Mouse (Mus musculus): ENCODE measurements around the gene Slc13a2. TPM values are rescaled to one million over a fixed set of nuclear protein-coding genes. Genes with fewer than 3 reads are reported as not detected.

Slc13a2 gene
- polyA plus RNA-seq, 1 experiment = 3.1 TPM

DNA sequence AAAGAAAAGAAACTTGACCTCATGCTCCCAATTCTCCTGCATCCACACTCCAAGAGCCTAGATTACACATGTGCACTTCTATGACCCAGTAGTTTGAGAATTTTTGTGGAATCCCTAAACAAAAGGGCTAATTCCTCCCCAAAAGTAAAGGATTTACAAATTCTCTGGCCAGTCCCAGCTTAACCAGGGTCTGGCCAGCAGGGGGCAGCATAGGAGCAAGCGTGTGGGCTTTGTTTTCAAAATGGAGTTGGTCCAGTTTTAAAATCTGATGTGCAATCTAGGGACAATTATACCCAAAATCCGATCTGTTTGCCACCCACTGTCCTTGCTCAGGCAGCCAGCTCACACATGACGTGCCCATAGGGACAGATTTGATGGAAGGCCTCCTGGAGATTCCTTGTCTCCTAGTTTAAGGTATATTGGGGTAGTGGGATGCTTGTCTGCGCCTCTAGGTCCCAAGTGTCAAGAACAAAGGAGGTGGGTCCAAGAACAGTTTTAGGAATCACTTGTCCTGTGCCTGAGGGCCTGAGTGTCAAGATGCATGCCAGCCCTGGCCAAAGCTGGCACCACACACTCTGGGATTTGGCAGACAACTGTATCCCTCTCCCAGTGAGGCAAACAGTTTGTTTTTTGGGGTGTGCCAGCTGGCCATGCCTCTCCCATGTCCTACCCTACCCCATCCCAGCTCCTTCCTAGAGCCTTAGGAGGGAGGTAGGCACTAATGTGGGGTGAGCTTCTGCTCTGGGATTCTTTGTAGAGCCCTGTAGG lies 66.4 kb downstream of the Slc13a2 start:
- no peak overlapping the region for H3K27ac ChIP-seq (ENCODE audit: control insufficient read depth, insufficient read depth, low read depth, low read length)
- TF ChIP-seq CTCF (IDR thresholded peaks at IDR 0.05; ENCODE audit: control insufficient read depth, insufficient read depth, insufficient replicate concordance, low read depth, low read length) (peak; percentile 67), POLR2A (IDR thresholded peaks at IDR 0.05; ENCODE audit: control insufficient read depth, low read depth, low read length) (no peak)
- H3K4me3 ChIP-seq (ENCODE audit: control insufficient read depth, low read depth, low read length) = no peak overlapping the region
- peaks cover 11% of the 10 kb centered on the region for H3K4me1 ChIP-seq (ENCODE audit: control insufficient read depth, insufficient read depth, low read length)
- H3K27me3 ChIP-seq (ENCODE audit: control insufficient read depth, insufficient read depth, low read length) = no peaks in the 10 kb centered on the region
- H3K36me3 ChIP-seq (ENCODE audit: control insufficient read depth, insufficient read depth, low read length) = no peaks in the 10 kb centered on the region

GRCm38 (mm10) chr11:78354905-78355304 lies 67.1 kb downstream of the Slc13a2 start:
- no peak for TF ChIP-seq CTCF (IDR thresholded peaks at IDR 0.05; ENCODE audit: control insufficient read depth, insufficient read depth, insufficient replicate concordance, low read depth, low read length)
- TF ChIP-seq POLR2A (IDR thresholded peaks at IDR 0.05; ENCODE audit: control insufficient read depth, low read depth, low read length) = no peak
- H3K27me3 ChIP-seq (ENCODE audit: control insufficient read depth, insufficient read depth, low read length) = no peaks in the 10 kb centered on the region
- H3K4me1 ChIP-seq (ENCODE audit: control insufficient read depth, insufficient read depth, low read length) = peaks cover 9% of the 10 kb centered on the region
- no peak overlapping the region for H3K4me3 ChIP-seq (ENCODE audit: control insufficient read depth, low read depth, low read length)
- no peak overlapping the region for H3K27ac ChIP-seq (ENCODE audit: control insufficient read depth, insufficient read depth, low read depth, low read length)
- no peaks in the 10 kb centered on the region for H3K36me3 ChIP-seq (ENCODE audit: control insufficient read depth, insufficient read depth, low read length)

DNA sequence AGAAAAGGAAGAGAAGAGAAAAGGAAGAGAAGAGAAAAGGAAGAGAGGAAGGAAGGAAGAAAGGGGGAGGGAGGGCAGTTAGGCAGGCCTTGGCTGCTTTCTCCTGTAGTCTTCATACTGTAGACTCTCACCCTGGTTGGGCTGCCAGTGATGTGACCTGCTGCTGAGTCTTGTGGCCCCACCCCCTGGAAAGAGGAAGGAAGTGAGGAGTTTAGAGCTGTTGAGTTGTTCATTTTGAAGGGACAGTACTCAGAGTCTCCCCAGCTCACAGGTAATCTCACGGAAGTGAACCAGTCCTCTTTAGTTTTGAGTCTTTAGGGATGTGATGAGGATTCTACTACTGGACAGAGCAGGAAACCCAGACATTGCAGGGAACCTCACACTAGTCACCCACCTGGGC lies 68.9 kb downstream of the Slc13a2 start:
- no peaks in the 10 kb centered on the region for H3K27me3 ChIP-seq (ENCODE audit: control insufficient read depth, insufficient read depth, low read length)
- TF ChIP-seq POLR2A (IDR thresholded peaks at IDR 0.05; ENCODE audit: control insufficient read depth, low read depth, low read length) (no peak), CTCF (IDR thresholded peaks at IDR 0.05; ENCODE audit: control insufficient read depth, insufficient read depth, insufficient replicate concordance, low read depth, low read length) (no peak)

DNA sequence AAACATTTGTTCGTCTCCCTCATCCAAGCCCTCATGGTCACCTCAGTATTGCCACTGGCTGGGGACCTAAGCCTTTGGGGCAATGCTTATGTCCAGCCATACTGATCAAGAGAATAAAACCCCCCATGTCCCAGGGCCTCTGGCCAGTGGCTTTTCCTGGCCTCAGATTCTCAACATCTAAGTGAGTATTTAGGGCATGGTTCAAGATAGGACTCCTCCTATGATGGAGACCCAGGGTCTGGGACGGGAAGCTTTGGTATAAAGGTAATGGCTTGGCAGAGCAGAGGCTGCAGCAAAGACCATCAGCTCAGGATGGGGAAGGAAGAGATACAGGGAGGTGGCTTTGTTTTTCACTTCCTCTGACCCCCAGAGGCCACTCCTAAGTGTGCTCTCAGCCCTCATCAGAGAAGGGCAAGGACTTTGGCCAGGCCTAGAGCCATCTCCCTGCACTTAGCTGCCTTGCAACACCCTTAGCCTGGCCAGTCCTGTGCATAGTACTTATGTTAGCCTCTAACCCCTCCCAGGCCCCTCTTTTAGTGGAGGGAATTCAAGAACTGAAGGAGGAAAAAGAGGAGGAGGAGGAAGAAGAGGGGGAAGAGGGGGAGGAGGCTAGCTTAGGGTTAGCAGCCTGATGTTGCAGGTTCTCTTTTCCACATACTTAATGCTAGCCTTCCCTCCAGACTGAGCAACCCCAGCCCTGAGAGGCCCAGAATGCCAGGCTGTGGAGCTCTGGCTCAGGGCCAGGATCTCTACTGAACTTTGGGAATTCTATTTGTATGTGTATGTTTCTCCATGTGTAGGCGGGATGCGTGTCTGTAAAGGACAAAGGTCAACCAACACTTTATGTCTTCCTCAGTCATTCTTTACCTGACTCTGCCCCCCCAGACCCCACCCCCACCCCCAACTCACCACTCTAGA lies 72.3 kb downstream of the Slc13a2 start:
- H3K27me3 ChIP-seq (ENCODE audit: control insufficient read depth, insufficient read depth, low read length) = no peaks in the 10 kb centered on the region
- H3K4me1 ChIP-seq (ENCODE audit: control insufficient read depth, insufficient read depth, low read length) = peaks cover 4% of the 10 kb centered on the region
- H3K27ac ChIP-seq (ENCODE audit: control insufficient read depth, insufficient read depth, low read depth, low read length) = no peak overlapping the region
- no peaks in the 10 kb centered on the region for H3K36me3 ChIP-seq (ENCODE audit: control insufficient read depth, insufficient read depth, low read length)
- no peak overlapping the region for H3K4me3 ChIP-seq (ENCODE audit: control insufficient read depth, low read depth, low read length)
- TF ChIP-seq POLR2A (IDR thresholded peaks at IDR 0.05; ENCODE audit: control insufficient read depth, low read depth, low read length) (no peak), CTCF (IDR thresholded peaks at IDR 0.05; ENCODE audit: control insufficient read depth, insufficient read depth, insufficient replicate concordance, low read depth, low read length) (no peak)

More for the DNA sequence above, 68.9 kb downstream of the Slc13a2 start:
- Histone ChIP-seq H3K27ac (ENCODE audit: control insufficient read depth, insufficient read depth, low read depth, low read length) (no peak overlapping the region), H3K36me3 (ENCODE audit: control insufficient read depth, insufficient read depth, low read length) (no peaks in the 10 kb centered on the region), H3K4me3 (ENCODE audit: control insufficient read depth, low read depth, low read length) (no peak overlapping the region), H3K4me1 (ENCODE audit: control insufficient read depth, insufficient read depth, low read length) (no peaks in the 10 kb centered on the region)

DNA sequence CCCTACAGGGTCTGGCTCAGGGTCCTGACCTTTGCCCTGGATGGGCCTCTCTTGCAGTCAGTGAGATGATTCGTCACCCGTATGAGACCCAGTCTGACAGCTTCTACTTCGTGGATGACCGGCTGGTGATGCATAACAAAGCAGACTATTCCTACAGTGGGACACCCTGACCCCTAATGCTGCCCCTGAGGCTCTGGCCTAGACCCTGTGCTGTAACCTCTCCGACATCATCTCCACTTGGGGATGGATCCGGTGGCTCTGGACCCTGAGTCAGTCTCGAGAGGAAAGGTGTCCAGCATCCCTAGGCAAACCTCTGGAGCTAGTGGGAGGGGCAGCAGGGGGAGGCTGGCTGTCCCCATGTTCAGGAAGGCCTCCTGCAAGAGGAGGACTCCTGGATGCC lies 73.5 kb downstream of the Slc13a2 start:
- H3K27ac ChIP-seq (ENCODE audit: control insufficient read depth, insufficient read depth, low read depth, low read length) = no peak overlapping the region
- peaks cover 11% of the 10 kb centered on the region for H3K4me1 ChIP-seq (ENCODE audit: control insufficient read depth, insufficient read depth, low read length)
- TF ChIP-seq POLR2A (IDR thresholded peaks at IDR 0.05; ENCODE audit: control insufficient read depth, low read depth, low read length) (no peak), CTCF (IDR thresholded peaks at IDR 0.05; ENCODE audit: control insufficient read depth, insufficient read depth, insufficient replicate concordance, low read depth, low read length) (no peak)
- no peak overlapping the region for H3K4me3 ChIP-seq (ENCODE audit: control insufficient read depth, low read depth, low read length)
- no peaks in the 10 kb centered on the region for H3K36me3 ChIP-seq (ENCODE audit: control insufficient read depth, insufficient read depth, low read length)
- H3K27me3 ChIP-seq (ENCODE audit: control insufficient read depth, insufficient read depth, low read length) = no peaks in the 10 kb centered on the region

DNA sequence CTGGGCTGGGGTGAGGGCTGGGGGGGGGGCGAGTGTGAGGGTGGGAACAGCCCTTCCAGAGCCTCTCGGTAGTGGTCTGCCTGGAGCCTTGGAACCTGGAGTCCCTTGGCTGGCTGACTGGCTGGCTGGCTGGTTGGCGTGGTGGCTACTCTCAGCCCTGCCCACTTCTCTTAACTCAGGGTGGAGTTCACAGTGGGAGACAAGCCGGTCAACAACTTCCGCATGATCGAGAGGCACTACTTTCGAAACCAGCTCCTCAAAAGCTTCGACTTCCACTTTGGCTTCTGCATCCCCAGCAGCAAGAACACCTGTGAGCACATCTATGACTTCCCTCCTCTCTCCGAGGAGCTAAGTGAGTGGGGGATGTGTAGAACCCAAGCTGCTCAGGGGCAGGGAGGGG lies 74.1 kb downstream of the Slc13a2 start:
- TF ChIP-seq CTCF (IDR thresholded peaks at IDR 0.05; ENCODE audit: control insufficient read depth, insufficient read depth, insufficient replicate concordance, low read depth, low read length) = no peak
- no peak for TF ChIP-seq POLR2A (IDR thresholded peaks at IDR 0.05; ENCODE audit: control insufficient read depth, low read depth, low read length)
- H3K27me3 ChIP-seq (ENCODE audit: control insufficient read depth, insufficient read depth, low read length) = no peaks in the 10 kb centered on the region
- peaks cover 13% of the 10 kb centered on the region for H3K4me1 ChIP-seq (ENCODE audit: control insufficient read depth, insufficient read depth, low read length)
- H3K36me3 ChIP-seq (ENCODE audit: control insufficient read depth, insufficient read depth, low read length) = no peaks in the 10 kb centered on the region
- no peak overlapping the region for H3K27ac ChIP-seq (ENCODE audit: control insufficient read depth, insufficient read depth, low read depth, low read length)
- H3K4me3 ChIP-seq (ENCODE audit: control insufficient read depth, low read depth, low read length) = no peak overlapping the region

Other genes with a start within 250 kb of the Slc13a2 start
- 22.2 and 22.3 TPM in 2 replicates for gene Nek8, start 245.5 kb downstream of the Slc13a2 start, polyA plus RNA-seq (2012; rRNA removed)
- gene Tlcd1, start 245.5 kb downstream of the Slc13a2 start, polyA plus RNA-seq (2012; rRNA removed) = 65.1 and 73.7 TPM in 2 replicates
- 125 and 137 TPM in 2 replicates for gene Rpl23a, start 238.6 kb downstream of the Slc13a2 start, polyA plus RNA-seq (2012; rRNA removed)
- 10.4 and 13.2 TPM in 2 replicates for gene Rab34, start 233.8 kb downstream of the Slc13a2 start, polyA plus RNA-seq (2012; rRNA removed)
- 175 and 191 TPM in 2 replicates for gene Proca1, start 228.8 kb downstream of the Slc13a2 start, polyA plus RNA-seq (2012; rRNA removed)
- gene Sdf2, start 176.5 kb downstream of the Slc13a2 start, polyA plus RNA-seq (2012; rRNA removed) = 34.2 and 35.3 TPM in 2 replicates
- 20.1 and 22.2 TPM in 2 replicates for gene Supt6, start 176.2 kb downstream of the Slc13a2 start, polyA plus RNA-seq (2012; rRNA removed)
- gene 2610507B11Rik, start 160.5 kb downstream of the Slc13a2 start, polyA plus RNA-seq (2012; rRNA removed) = 125 and 133 TPM in 2 replicates
- 0.22 and 0.28 TPM in 2 replicates for gene BC030499, start 131.4 kb downstream of the Slc13a2 start, polyA plus RNA-seq (2012; rRNA removed)
- gene Spag5, start 120.7 kb downstream of the Slc13a2 start, polyA plus RNA-seq (2012; rRNA removed) = 54.3 and 56.0 TPM in 2 replicates
- gene Aldoc, start 99.2 kb downstream of the Slc13a2 start, polyA plus RNA-seq (2012; rRNA removed) = 5.8 and 7.4 TPM in 2 replicates
- gene Pigs, start 93.8 kb downstream of the Slc13a2 start, polyA plus RNA-seq (2012; rRNA removed) = 57.4 and 69.7 TPM in 2 replicates
- gene Unc119, start 78.7 kb downstream of the Slc13a2 start, polyA plus RNA-seq (2012; rRNA removed) = 47.2 and 66.7 TPM in 2 replicates
- not detected in 2 replicates for gene Foxn1, start 35.7 kb downstream of the Slc13a2 start, polyA plus RNA-seq (2012; rRNA removed)
- 7.7 and 7.8 TPM in 2 replicates for gene Slc46a1, start 43.5 kb upstream of the Slc13a2 start, polyA plus RNA-seq (2012; rRNA removed)
- 2.5 TPM in 2 replicates for gene Sarm1, start 75.5 kb upstream of the Slc13a2 start, polyA plus RNA-seq (2012; rRNA removed)
- gene Vtn, start 76.9 kb upstream of the Slc13a2 start, polyA plus RNA-seq (2012; rRNA removed) = 0.77 and 0.78 TPM in 2 replicates
- gene Sebox, start 81.2 kb upstream of the Slc13a2 start, polyA plus RNA-seq (2012; rRNA removed) = not detected in 2 replicates
- gene Tmem199, start 90.0 kb upstream of the Slc13a2 start, polyA plus RNA-seq (2012; rRNA removed) = 16.0 and 19.2 TPM in 2 replicates
- gene Poldip2, start 90.0 kb upstream of the Slc13a2 start, polyA plus RNA-seq (2012; rRNA removed) = 111 and 129 TPM in 2 replicates
- 9.8 and 10.0 TPM in 2 replicates for gene Tnfaip1, start 114.1 kb upstream of the Slc13a2 start, polyA plus RNA-seq (2012; rRNA removed)
- gene Ift20, start 114.1 kb upstream of the Slc13a2 start, polyA plus RNA-seq (2012; rRNA removed) = 62.1 and 64.8 TPM in 2 replicates
- gene Tmem97, start 128.6 kb upstream of the Slc13a2 start, polyA plus RNA-seq (2012; rRNA removed) = 491 and 534 TPM in 2 replicates

Measured in testis, adult 2 months (tissue).